Mouse (Mus musculus): ENCODE measurements around the gene Elovl2. TPM values are rescaled to one million over a fixed set of nuclear protein-coding genes. Genes with fewer than 3 reads are reported as not detected.
"Not testable (repeated sequence)": the region's sequence is repeated elsewhere in the genome, so short reads cannot be mapped to it uniquely, and the experiment has no call there.

The Elovl2 gene
- polyA plus RNA-seq, 1 experiment from 2014 or later = 48.9 TPM

GRCm38 (mm10) chr13:41252141-41252540 lies 31.9 kb upstream of the Elovl2 start:
- Histone ChIP-seq H3K27ac (ENCODE audit: low read depth, low read length) (no peak overlapping the region), H3K4me3 (ENCODE audit: low read depth, low read length) (no peak overlapping the region), H3K9me3 (ENCODE audit: control insufficient read depth, low read length) (no peaks in the 10 kb centered on the region), H3K4me1 (ENCODE audit: control insufficient read depth, insufficient read depth, low read length) (0 out of 2 replicates have a peak, but pooled peaks cover 2% of the 10 kb centered on the region), H3K4me2 (ENCODE audit: low read depth) (no peak overlapping the region), H3K9ac (ENCODE audit: low read length) (no peak overlapping the region), H3K36me3 (ENCODE audit: control insufficient read depth, insufficient read depth, low read length) (no peaks in the 10 kb centered on the region), H3K27me3 (ENCODE audit: control insufficient read depth, insufficient read depth, low read length) (no peaks in the 10 kb centered on the region)
- 82% methylated on average over 6 of the region's 6 CpGs for WGBS
- DNase-seq (ENCODE audit: low spot score) (no peak), ATAC-seq (ENCODE audit: insufficient read depth, low FRiP score, low TSS enrichment) (no peak)

DNA sequence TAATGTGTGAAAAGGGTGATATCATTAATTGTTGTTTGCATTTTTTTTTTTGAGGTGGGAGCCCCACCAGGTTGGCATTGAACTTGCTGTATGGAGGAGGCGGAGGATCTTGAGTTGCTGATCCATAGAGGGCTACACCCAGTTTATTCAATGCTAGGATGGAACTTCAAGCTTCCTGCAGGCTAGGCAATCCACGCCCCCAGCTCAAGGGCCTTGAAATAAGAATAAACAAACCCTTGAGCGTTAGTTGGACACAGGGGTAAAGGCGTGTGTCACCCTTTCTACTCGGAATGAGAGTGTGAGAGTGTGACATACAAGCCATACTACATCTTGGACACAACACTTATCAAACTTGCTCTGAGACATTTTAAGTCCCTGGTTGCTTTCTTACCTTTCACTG lies 31.5 kb upstream of the Elovl2 start:
- Histone ChIP-seq H3K27me3 (ENCODE audit: control insufficient read depth, insufficient read depth, low read length) (no peaks in the 10 kb centered on the region), H3K4me1 (ENCODE audit: control insufficient read depth, insufficient read depth, low read length) (0 out of 2 replicates have a peak, but pooled peaks cover 2% of the 10 kb centered on the region), H3K9ac (ENCODE audit: low read length) (no peak overlapping the region), H3K4me2 (ENCODE audit: low read depth) (no peak overlapping the region), H3K9me3 (ENCODE audit: control insufficient read depth, low read length) (no peaks in the 10 kb centered on the region), H3K36me3 (ENCODE audit: control insufficient read depth, insufficient read depth, low read length) (no peaks in the 10 kb centered on the region), H3K27ac (ENCODE audit: low read depth, low read length) (no peak overlapping the region), H3K4me3 (ENCODE audit: low read depth, low read length) (no peak overlapping the region)
- no peak for ATAC-seq (ENCODE audit: insufficient read depth, low FRiP score, low TSS enrichment)
- 86% methylated on average over 5 of the region's 5 CpGs for WGBS
- no peak for DNase-seq (ENCODE audit: low spot score)

GRCm38 (mm10) chr13:41251232-41251631 lies 31.0 kb upstream of the Elovl2 start:
- not testable (repeated sequence) for DNase-seq (ENCODE audit: low spot score); H3K4me2 ChIP-seq (ENCODE audit: low read depth); H3K27ac ChIP-seq (ENCODE audit: low read depth, low read length); H3K4me3 ChIP-seq (ENCODE audit: low read depth, low read length); H3K36me3 ChIP-seq (ENCODE audit: control insufficient read depth, insufficient read depth, low read length); H3K9ac ChIP-seq (ENCODE audit: low read length); H3K27me3 ChIP-seq (ENCODE audit: control insufficient read depth, insufficient read depth, low read length); H3K4me1 ChIP-seq (ENCODE audit: control insufficient read depth, insufficient read depth, low read length); H3K9me3 ChIP-seq (ENCODE audit: control insufficient read depth, low read length); ATAC-seq (ENCODE audit: insufficient read depth, low FRiP score, low TSS enrichment)
- 93% methylated on average over 5 of the region's 5 CpGs for WGBS

DNA sequence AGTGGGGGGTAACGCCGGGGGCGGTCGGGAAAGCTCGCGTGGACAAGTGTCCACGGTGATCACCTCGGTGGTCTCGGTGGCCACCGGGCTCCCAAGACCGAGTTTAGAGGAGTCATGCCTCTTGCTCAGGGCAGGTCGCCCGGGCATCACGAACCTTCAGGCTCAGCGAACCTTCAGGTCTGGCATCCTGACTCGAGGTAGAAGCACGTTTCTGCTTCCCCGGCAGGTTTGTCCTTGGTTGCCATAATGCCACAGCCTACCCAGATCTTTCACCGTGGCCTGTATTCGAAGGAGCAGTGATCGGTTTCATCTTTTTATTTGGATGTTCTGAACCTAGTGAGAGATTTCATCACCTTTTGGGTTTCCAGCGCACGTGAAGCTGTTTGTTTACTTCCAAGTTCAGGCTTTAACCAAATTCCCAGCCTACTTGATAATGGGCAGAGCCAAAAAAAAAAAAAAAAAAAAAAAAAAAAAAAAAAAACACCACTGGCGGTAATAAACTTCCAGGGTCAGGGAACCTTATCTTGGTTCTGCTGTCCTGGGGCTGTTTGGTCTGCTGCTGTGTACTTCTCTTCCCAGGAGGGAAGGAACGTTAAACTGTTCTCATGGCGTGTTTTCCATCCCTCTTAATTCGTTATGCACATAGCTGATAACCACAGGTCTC lies 30.2 kb upstream of the Elovl2 start:
- Histone ChIP-seq H3K4me2 (ENCODE audit: low read depth) (peak overlapping the region; percentile 49), H3K27me3 (ENCODE audit: control insufficient read depth, insufficient read depth, low read length) (no peaks in the 10 kb centered on the region), H3K4me1 (ENCODE audit: control insufficient read depth, insufficient read depth, low read length) (0 out of 2 replicates have a peak, but pooled peaks cover 2% of the 10 kb centered on the region), H3K9ac (ENCODE audit: low read length) (peak overlapping the region; percentile 67), H3K9me3 (ENCODE audit: control insufficient read depth, low read length) (no peaks in the 10 kb centered on the region), H3K36me3 (ENCODE audit: control insufficient read depth, insufficient read depth, low read length) (no peaks in the 10 kb centered on the region), H3K4me3 (ENCODE audit: low read depth, low read length) (peak overlapping the region; percentile 71), H3K27ac (ENCODE audit: low read depth, low read length) (peak overlapping the region; percentile 82)
- 1% methylated on average over 27 of the region's 27 CpGs for whole genome bisulfite sequencing
- ATAC-seq (ENCODE audit: insufficient read depth, low FRiP score, low TSS enrichment) = no peak
- DNase-seq (ENCODE audit: low spot score) = no peak

- DNase-seq (ENCODE audit: low spot score) (peak; percentile 97), ATAC-seq (ENCODE audit: insufficient read depth, low FRiP score, low TSS enrichment) (peak; percentile 97)
- Histone ChIP-seq H3K4me3 (ENCODE audit: low read depth, low read length) (peak within 1 kb of the TSS; percentile 71), H3K9me3 (ENCODE audit: control insufficient read depth, low read length) (no peaks in the 10 kb centered on the region), H3K36me3 (ENCODE audit: control insufficient read depth, insufficient read depth, low read length) (no peaks in the 10 kb centered on the region), H3K4me2 (ENCODE audit: low read depth) (peak within 1 kb of the TSS; percentile 56), H3K27ac (ENCODE audit: low read depth, low read length) (peak within 1 kb of the TSS; percentile 82), H3K27me3 (ENCODE audit: control insufficient read depth, insufficient read depth, low read length) (no peaks in the 10 kb centered on the region), H3K4me1 (ENCODE audit: control insufficient read depth, insufficient read depth, low read length) (0 out of 2 replicates have a peak, but pooled peaks cover 2% of the 10 kb centered on the region), H3K9ac (ENCODE audit: low read length) (peak within 1 kb of the TSS; percentile 67)
- under 1% methylated on average over 61 of the region's 78 CpGs for WGBS
Observed at GRCm38 (mm10) chr13:41249538-41250317, 29.5 kb upstream of the Elovl2 start, which contains the start of gene Smim13. Gene Smim13 (plus strand): TSS chr13:41249844.

GRCm38 (mm10) chr13:41248751-41249520 lies 28.7 kb upstream of the Elovl2 start:
- ATAC-seq (ENCODE audit: insufficient read depth, low FRiP score, low TSS enrichment) (peak; percentile 10; the same call in 1 of the 2 replicates), DNase-seq (ENCODE audit: low spot score) (no peak)
- H3K27ac ChIP-seq (ENCODE audit: low read depth, low read length) = no peak overlapping the region

DNA sequence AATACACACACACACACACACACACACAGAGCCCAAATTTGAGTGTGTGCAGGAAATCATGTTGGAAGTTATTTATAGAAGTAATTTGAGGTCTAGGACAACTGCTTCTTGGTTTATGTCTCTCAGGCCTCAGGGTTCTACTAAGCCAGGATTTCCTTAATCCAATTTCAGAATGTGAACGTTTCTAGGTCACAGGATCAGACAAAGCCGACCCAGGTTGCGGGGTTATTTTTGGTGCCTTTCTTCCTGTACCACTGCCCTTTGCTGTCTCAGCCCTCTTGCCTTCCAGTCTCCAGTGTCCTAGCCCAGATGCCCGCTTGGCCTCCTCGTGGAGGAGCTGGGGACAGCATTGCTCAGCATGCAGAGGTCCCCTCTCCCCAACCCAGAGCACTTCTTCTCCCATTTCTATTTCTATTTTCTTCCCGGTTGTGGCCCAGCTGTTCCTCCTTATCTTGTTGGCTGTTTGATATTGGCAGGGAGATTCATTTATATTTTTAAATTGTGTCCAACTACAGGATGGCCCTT lies 24.2 kb upstream of the Elovl2 start:
- Histone ChIP-seq H3K27ac (ENCODE audit: low read depth, low read length) (no peak overlapping the region), H3K4me1 (ENCODE audit: control insufficient read depth, insufficient read depth, low read length) (no peaks in the 10 kb centered on the region), H3K9ac (ENCODE audit: low read length) (no peak overlapping the region), H3K9me3 (ENCODE audit: control insufficient read depth, low read length) (no peaks in the 10 kb centered on the region), H3K4me3 (ENCODE audit: low read depth, low read length) (no peak overlapping the region), H3K27me3 (ENCODE audit: control insufficient read depth, insufficient read depth, low read length) (no peaks in the 10 kb centered on the region), H3K4me2 (ENCODE audit: low read depth) (no peak overlapping the region), H3K36me3 (ENCODE audit: control insufficient read depth, insufficient read depth, low read length) (no peaks in the 10 kb centered on the region)
- WGBS = 65% methylated on average over 6 of the region's 6 CpGs
- no peak for DNase-seq (ENCODE audit: low spot score)
- no peak for ATAC-seq (ENCODE audit: insufficient read depth, low FRiP score, low TSS enrichment)

More at GRCm38 (mm10) chr13:41248751-41249520, 28.7 kb upstream of the Elovl2 start:
- no peaks in the 10 kb centered on the region for H3K36me3 ChIP-seq (ENCODE audit: control insufficient read depth, insufficient read depth, low read length)
- 0 out of 2 replicates have a peak, but pooled peaks cover 2% of the 10 kb centered on the region for H3K4me1 ChIP-seq (ENCODE audit: control insufficient read depth, insufficient read depth, low read length)
- peak overlapping the region; percentile 56 for H3K4me2 ChIP-seq (ENCODE audit: low read depth)
- H3K27me3 ChIP-seq (ENCODE audit: control insufficient read depth, insufficient read depth, low read length) = no peaks in the 10 kb centered on the region
- WGBS = 46% methylated on average over 12 of the region's 12 CpGs
- H3K9ac ChIP-seq (ENCODE audit: low read length) = peak overlapping the region; percentile 45
- H3K9me3 ChIP-seq (ENCODE audit: control insufficient read depth, low read length) = no peaks in the 10 kb centered on the region
- peak overlapping the region; percentile 71 for H3K4me3 ChIP-seq (ENCODE audit: low read depth, low read length)

DNA sequence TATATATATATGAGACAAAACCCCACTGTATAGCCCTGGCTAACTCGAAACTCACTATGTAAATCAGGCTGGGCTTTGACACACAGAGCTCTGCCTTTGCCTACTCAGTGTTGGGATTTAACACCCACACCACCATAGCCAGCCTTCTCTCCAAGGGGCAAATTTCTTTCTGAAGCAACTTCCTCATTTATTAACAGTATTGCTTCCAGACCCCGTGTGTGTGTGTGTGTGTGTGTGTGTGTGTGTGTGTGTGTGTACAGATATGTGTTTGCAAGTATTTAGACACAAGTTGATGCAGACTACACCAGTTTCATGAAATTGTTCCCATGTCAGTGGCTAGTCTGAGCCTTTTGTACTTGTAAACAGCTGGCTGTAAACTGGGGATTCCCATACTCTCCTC lies 21.4 kb upstream of the Elovl2 start:
- Histone ChIP-seq H3K36me3 (ENCODE audit: control insufficient read depth, insufficient read depth, low read length) (no peaks in the 10 kb centered on the region), H3K9me3 (ENCODE audit: control insufficient read depth, low read length) (no peaks in the 10 kb centered on the region), H3K27ac (ENCODE audit: low read depth, low read length) (no peak overlapping the region), H3K9ac (ENCODE audit: low read length) (no peak overlapping the region), H3K4me1 (ENCODE audit: control insufficient read depth, insufficient read depth, low read length) (no peaks in the 10 kb centered on the region), H3K27me3 (ENCODE audit: control insufficient read depth, insufficient read depth, low read length) (no peaks in the 10 kb centered on the region), H3K4me2 (ENCODE audit: low read depth) (no peak overlapping the region), H3K4me3 (ENCODE audit: low read depth, low read length) (no peak overlapping the region)
- ATAC-seq (ENCODE audit: insufficient read depth, low FRiP score, low TSS enrichment) (no peak), DNase-seq (ENCODE audit: low spot score) (no peak)
- 87% methylated on average over 2 of the region's 2 CpGs for WGBS

Data from neural tube, embryonic 11.5 days (tissue).